Mouse (Mus musculus): ENCODE results near the gene Ccdc116. TPM values are rescaled to one million over a fixed set of nuclear protein-coding genes. Genes with fewer than 3 reads are reported as not detected.

The Ccdc116 gene
- polyA plus RNA-seq (2012; rRNA removed), result 276 and 291 TPM in 2 replicates

DNA sequence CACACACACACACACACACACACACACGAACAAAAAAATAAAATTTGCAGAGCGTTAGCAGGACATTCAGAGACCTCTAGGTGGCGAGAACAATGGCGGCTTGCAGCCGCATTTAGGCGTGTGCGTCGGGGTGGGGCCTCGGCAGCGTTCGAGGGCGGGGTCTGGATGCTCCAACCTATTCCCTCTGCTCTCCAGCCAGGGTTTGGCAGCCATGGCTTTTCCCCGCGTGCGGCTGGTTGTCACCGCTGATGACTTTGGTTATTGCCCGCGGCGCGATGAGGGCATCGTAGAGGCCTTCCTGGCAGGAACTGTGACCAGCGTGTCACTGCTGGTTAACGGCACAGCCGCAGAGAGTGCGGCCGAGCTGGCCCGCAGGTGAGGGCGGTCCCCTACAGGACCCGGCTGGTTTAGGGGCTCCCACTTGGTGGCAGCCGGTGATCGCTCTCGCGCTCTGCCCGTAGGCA lies at the start of gene Ccdc116:
Ccdc116 (minus strand) TSS at position 458 of the 464 bp plus-strand sequence.
- peak within 1 kb of the TSS; percentile 84 for H3K4me3 ChIP-seq (ENCODE audit: control insufficient read depth, low read depth, low read length)
- no peaks in the 10 kb centered on the region for H3K27me3 ChIP-seq (ENCODE audit: control insufficient read depth, insufficient read depth, low read length)
- peak; percentile 22; the same call in 1 of the 2 replicates for TF ChIP-seq CTCF (IDR thresholded peaks at IDR 0.05; ENCODE audit: control insufficient read depth, insufficient read depth, insufficient replicate concordance, low read depth, low read length)
- 0 out of 2 replicates have a peak, but pooled peaks have one; percentile 6 for TF ChIP-seq POLR2A (IDR thresholded peaks at IDR 0.05; ENCODE audit: control insufficient read depth, low read depth, low read length)
- H3K4me1 ChIP-seq (ENCODE audit: control insufficient read depth, insufficient read depth, low read length), result peaks cover 5% of the 10 kb centered on the region
- H3K27ac ChIP-seq (ENCODE audit: control insufficient read depth, insufficient read depth, low read depth, low read length), result peak within 1 kb of the TSS; percentile 76
- H3K36me3 ChIP-seq (ENCODE audit: control insufficient read depth, insufficient read depth, low read length), result no peaks in the 10 kb centered on the region

DNA sequence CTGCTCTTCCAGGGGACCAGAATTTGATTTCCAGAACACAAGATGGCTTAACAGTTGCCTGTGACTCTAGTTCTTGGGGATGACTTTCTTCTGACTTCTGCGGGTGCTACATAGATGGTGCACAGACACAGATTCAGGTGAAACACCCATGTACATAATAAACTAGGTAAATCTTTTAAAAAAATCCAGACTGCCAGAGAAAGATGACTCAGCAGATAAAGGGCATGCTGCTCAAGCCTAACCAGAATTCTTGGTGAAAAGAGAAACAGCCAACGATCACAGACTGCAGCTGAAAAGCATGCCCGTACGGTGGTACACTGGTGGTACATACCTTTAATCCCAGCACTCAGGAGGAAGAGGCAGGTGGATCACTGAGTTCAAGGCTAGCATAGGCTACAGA lies 46.8 kb upstream of the Ccdc116 start:
- H3K4me1 ChIP-seq (ENCODE audit: control insufficient read depth, insufficient read depth, low read length), result no peaks in the 10 kb centered on the region; the same call in 1 of the 2 replicates
- no peak overlapping the region for H3K4me3 ChIP-seq (ENCODE audit: control insufficient read depth, low read depth, low read length)
- TF ChIP-seq CTCF (IDR thresholded peaks at IDR 0.05; ENCODE audit: control insufficient read depth, insufficient read depth, insufficient replicate concordance, low read depth, low read length), result no peak
- TF ChIP-seq POLR2A (IDR thresholded peaks at IDR 0.05; ENCODE audit: control insufficient read depth, low read depth, low read length), result no peak
- H3K27me3 ChIP-seq (ENCODE audit: control insufficient read depth, insufficient read depth, low read length), result no peaks in the 10 kb centered on the region
- no peak overlapping the region for H3K27ac ChIP-seq (ENCODE audit: control insufficient read depth, insufficient read depth, low read depth, low read length)
- no peaks in the 10 kb centered on the region for H3K36me3 ChIP-seq (ENCODE audit: control insufficient read depth, insufficient read depth, low read length)

DNA sequence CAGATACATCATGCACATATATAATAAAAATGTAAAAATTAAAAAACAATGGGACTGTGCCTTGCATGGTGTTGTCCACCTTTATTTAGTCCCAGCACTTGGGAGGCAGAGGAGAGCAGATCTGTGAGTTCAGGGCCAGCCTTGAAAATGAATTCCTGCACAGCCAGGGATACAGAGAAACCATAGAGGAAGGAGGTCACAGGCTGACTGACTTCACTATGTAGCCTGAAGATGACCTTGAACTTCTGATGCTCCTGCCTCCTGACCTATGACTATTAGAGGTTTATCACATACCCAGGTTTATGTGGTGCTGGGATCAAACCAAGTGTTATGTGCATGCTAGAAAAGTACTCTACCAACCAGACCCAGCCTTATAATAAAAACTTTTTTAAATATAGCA lies 38.4 kb upstream of the Ccdc116 start:
- Histone ChIP-seq H3K4me3 (ENCODE audit: control insufficient read depth, low read depth, low read length) (no peak overlapping the region), H3K4me1 (ENCODE audit: control insufficient read depth, insufficient read depth, low read length) (no peaks in the 10 kb centered on the region), H3K27me3 (ENCODE audit: control insufficient read depth, insufficient read depth, low read length) (no peaks in the 10 kb centered on the region), H3K36me3 (ENCODE audit: control insufficient read depth, insufficient read depth, low read length) (no peaks in the 10 kb centered on the region), H3K27ac (ENCODE audit: control insufficient read depth, insufficient read depth, low read depth, low read length) (no peak overlapping the region)
- no peak for TF ChIP-seq POLR2A (IDR thresholded peaks at IDR 0.05; ENCODE audit: control insufficient read depth, low read depth, low read length)
- no peak for TF ChIP-seq CTCF (IDR thresholded peaks at IDR 0.05; ENCODE audit: control insufficient read depth, insufficient read depth, insufficient replicate concordance, low read depth, low read length)

DNA sequence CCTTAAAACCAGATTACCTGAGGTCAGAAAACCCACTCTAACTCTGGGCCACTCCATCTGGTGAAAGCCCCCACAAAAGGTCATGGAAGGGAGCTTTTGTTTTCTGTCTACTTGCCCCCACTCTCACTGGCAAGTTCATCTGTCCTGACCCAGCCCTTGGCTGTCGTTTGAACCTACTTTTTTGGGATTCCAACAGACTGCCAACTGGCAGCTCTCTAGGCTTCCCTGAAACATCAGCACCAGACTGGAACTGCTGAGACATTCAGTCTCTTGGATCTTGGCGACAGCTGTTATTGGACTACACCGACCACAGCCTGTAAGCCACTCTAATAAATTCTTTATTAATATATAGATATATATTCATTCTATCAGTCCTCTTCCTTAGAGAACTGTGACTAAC lies 36.0 kb upstream of the Ccdc116 start:
- no peaks in the 10 kb centered on the region for H3K27me3 ChIP-seq (ENCODE audit: control insufficient read depth, insufficient read depth, low read length)
- no peaks in the 10 kb centered on the region for H3K4me1 ChIP-seq (ENCODE audit: control insufficient read depth, insufficient read depth, low read length)
- TF ChIP-seq POLR2A (IDR thresholded peaks at IDR 0.05; ENCODE audit: control insufficient read depth, low read depth, low read length), result no peak
- no peaks in the 10 kb centered on the region for H3K36me3 ChIP-seq (ENCODE audit: control insufficient read depth, insufficient read depth, low read length)
- no peak overlapping the region for H3K4me3 ChIP-seq (ENCODE audit: control insufficient read depth, low read depth, low read length)
- H3K27ac ChIP-seq (ENCODE audit: control insufficient read depth, insufficient read depth, low read depth, low read length), result no peak overlapping the region

DNA sequence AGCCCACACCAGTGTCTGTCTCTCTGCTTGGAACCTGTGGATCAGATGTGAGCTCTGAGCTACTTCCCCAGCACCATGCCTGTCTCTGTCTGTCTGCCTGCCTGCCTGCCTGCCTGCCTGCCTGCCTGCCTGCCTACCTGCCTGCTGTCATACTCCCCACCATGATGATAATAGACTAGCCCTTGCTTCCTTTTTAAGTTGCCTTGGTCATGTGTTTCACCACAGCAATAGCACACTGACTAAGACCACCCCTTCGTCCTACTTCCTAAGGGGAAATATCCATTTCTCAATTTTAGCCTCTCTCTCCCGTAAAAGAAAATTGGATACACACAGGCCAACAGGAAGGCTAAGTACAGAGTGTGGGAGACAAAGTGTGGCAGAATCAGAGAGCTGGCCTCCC lies 35.1 kb upstream of the Ccdc116 start:
- no peak overlapping the region for H3K27ac ChIP-seq (ENCODE audit: control insufficient read depth, insufficient read depth, low read depth, low read length)
- no peaks in the 10 kb centered on the region for H3K36me3 ChIP-seq (ENCODE audit: control insufficient read depth, insufficient read depth, low read length)
- no peak overlapping the region for H3K4me3 ChIP-seq (ENCODE audit: control insufficient read depth, low read depth, low read length)
- TF ChIP-seq CTCF (IDR thresholded peaks at IDR 0.05; ENCODE audit: control insufficient read depth, insufficient read depth, insufficient replicate concordance, low read depth, low read length) (no peak), POLR2A (IDR thresholded peaks at IDR 0.05; ENCODE audit: control insufficient read depth, low read depth, low read length) (no peak)
- no peaks in the 10 kb centered on the region for H3K4me1 ChIP-seq (ENCODE audit: control insufficient read depth, insufficient read depth, low read length)
- no peaks in the 10 kb centered on the region for H3K27me3 ChIP-seq (ENCODE audit: control insufficient read depth, insufficient read depth, low read length)

DNA sequence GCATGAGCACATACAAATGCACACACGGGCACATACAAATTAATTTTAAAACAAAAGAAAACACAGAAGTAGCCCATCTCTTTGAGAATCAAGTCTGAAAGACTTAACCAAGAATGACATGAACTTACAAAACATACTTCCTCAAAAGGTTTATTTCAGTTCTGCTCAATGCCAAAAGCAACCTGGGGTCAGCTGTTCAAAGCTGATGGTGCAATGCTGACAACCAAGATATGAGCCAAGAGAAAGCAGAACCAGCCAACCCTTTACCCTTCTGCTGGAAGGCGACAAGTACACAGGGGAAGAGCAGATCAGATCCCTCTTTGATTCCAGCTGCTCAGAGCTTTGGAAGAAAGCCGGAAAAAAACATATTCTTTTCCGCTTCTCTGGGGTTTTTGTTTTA lies 34.4 kb upstream of the Ccdc116 start:
- H3K36me3 ChIP-seq (ENCODE audit: control insufficient read depth, insufficient read depth, low read length), result no peaks in the 10 kb centered on the region
- no peak for TF ChIP-seq POLR2A (IDR thresholded peaks at IDR 0.05; ENCODE audit: control insufficient read depth, low read depth, low read length)
- no peak for TF ChIP-seq CTCF (IDR thresholded peaks at IDR 0.05; ENCODE audit: control insufficient read depth, insufficient read depth, insufficient replicate concordance, low read depth, low read length)
- no peaks in the 10 kb centered on the region for H3K27me3 ChIP-seq (ENCODE audit: control insufficient read depth, insufficient read depth, low read length)
- no peak overlapping the region for H3K4me3 ChIP-seq (ENCODE audit: control insufficient read depth, low read depth, low read length)
- no peak overlapping the region for H3K27ac ChIP-seq (ENCODE audit: control insufficient read depth, insufficient read depth, low read depth, low read length)
- no peaks in the 10 kb centered on the region for H3K4me1 ChIP-seq (ENCODE audit: control insufficient read depth, insufficient read depth, low read length)

DNA sequence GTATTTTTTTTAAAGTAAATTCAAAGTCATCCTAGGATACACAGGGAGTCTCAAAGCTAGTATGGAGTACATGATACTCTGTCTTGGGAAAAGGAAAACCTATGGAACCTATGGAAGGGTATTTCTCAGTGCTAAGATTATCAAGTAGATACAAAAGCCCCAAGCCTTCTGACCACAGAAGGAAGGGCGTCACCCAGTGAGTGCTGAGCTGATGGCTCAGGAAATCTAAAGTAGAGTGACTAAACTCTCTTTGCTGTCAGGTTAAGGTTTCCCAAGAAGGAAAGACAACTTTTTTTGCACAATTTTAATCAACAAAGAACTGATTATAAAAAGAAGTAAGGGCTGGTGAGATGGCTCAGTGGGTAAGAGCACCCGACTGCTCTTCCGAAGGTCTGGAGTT lies 32.7 kb upstream of the Ccdc116 start:
- H3K36me3 ChIP-seq (ENCODE audit: control insufficient read depth, insufficient read depth, low read length), result peaks cover 3% of the 10 kb centered on the region; the same call in 1 of the 2 replicates

More for the DNA sequence above, 32.7 kb upstream of the Ccdc116 start:
- Histone ChIP-seq H3K27ac (ENCODE audit: control insufficient read depth, insufficient read depth, low read depth, low read length) (no peak overlapping the region), H3K4me3 (ENCODE audit: control insufficient read depth, low read depth, low read length) (no peak overlapping the region), H3K27me3 (ENCODE audit: control insufficient read depth, insufficient read depth, low read length) (no peaks in the 10 kb centered on the region), H3K4me1 (ENCODE audit: control insufficient read depth, insufficient read depth, low read length) (no peaks in the 10 kb centered on the region)
- TF ChIP-seq POLR2A (IDR thresholded peaks at IDR 0.05; ENCODE audit: control insufficient read depth, low read depth, low read length), result no peak
- no peak for TF ChIP-seq CTCF (IDR thresholded peaks at IDR 0.05; ENCODE audit: control insufficient read depth, insufficient read depth, insufficient replicate concordance, low read depth, low read length)
